In the genomic region with DNA sequence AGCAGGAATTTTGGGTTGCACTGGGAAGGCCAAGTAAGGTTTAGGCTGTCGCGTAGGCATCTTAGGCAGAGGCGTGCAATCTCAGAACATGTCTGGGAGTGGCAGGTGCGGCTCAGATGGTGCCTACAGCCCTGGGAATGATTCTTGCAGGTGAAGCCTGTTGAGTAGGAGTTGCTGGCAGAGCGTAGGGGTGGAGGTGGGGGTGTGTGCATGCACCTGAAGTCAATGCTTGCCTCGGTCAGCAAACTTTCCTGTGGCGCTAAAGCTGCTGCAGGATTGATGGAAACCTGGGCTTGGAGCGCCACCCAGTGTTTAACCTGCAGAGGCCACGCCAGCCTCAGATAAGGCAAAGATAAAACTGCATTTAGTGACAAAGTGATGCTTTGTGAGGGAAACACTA, we compare ENCODE assay signal across 8 mouse cellular contexts.
A peak's percentile ranks its signal among the peaks of the same experiment; 100 is the strongest.
DNase-seq lines count a peak whose midpoint lies in the region; ATAC-seq and TF ChIP-seq lines count a peak whose summit lies in the region.

No protein-coding gene starts in this region.

- no peak for TF ChIP-seq POLR2A in kidney, adult 2 months (IDR thresholded peaks at IDR 0.05; ENCODE audit: low read depth, low read length)

- peak; percentile 44 to 80 for DNase-seq in heart, adult 18-20 months
- no peak for DNase-seq in heart, postnatal 25 days (ENCODE audit: low spot score)
- DNase-seq in cerebellum, postnatal 25 days, result peak; percentile 84 to 90
- DNase-seq in gastrocnemius, postnatal 36 days, result peak; percentile 32 to 33
- peak; percentile 60 for DNase-seq in kidney, adult 2 months
- peak; percentile 82 for DNase-seq in limb, embryonic 10.5 days (ENCODE audit: low spot score)
- peak; percentile 23 to 69 for DNase-seq in spleen, postnatal 10 days (ENCODE audit: low spot score in 2 of 2)

- no peaks in the 10 kb centered on the region for H3K36me3 ChIP-seq in kidney, adult 2 months (ENCODE audit: control insufficient read depth, insufficient read depth, low read length)
- H3K36me3 ChIP-seq in limb, embryonic 10.5 days, result no peaks in the 10 kb centered on the region
- H3K36me3 ChIP-seq in midbrain, embryonic 12.5 days, result no peaks in the 10 kb centered on the region

- peak; percentile 65; the same call in 1 of the 2 replicates for ATAC-seq in midbrain, embryonic 12.5 days (ENCODE audit: low FRiP score, low read depth)

- no peaks in the 10 kb centered on the region for H3K9me3 ChIP-seq in limb, embryonic 10.5 days (replicated peaks)
- H3K9me3 ChIP-seq in midbrain, embryonic 12.5 days, result no peaks in the 10 kb centered on the region

- TF ChIP-seq CTCF in kidney, adult 2 months (conservative IDR thresholded peaks at IDR 0.05; ENCODE audit: insufficient read depth, insufficient read length, low read depth, low read length), result peak; percentile 96

- peak overlapping the region; percentile 52 for H3K4me2 ChIP-seq in midbrain, embryonic 12.5 days (replicated peaks)

- no peak overlapping the region for H3K27ac ChIP-seq in kidney, adult 2 months (ENCODE audit: insufficient read depth, low read depth, low read length)
- H3K27ac ChIP-seq in limb, embryonic 10.5 days, result no peak overlapping the region
- H3K27ac ChIP-seq in midbrain, embryonic 12.5 days (replicated peaks), result no peak overlapping the region

- no peak overlapping the region for H3K9ac ChIP-seq in midbrain, embryonic 12.5 days (replicated peaks)

- H3K4me1 ChIP-seq in kidney, adult 2 months (ENCODE audit: control insufficient read depth, insufficient read depth, low read length), result no peaks in the 10 kb centered on the region
- H3K4me1 ChIP-seq in limb, embryonic 10.5 days, result peaks cover 11% of the 10 kb centered on the region
- H3K4me1 ChIP-seq in midbrain, embryonic 12.5 days, result peaks cover 8% of the 10 kb centered on the region

- no peaks in the 10 kb centered on the region for H3K27me3 ChIP-seq in kidney, adult 2 months (replicated peaks; ENCODE audit: control insufficient read depth, insufficient read depth, low read length)
- peaks cover 22% of the 10 kb centered on the region for H3K27me3 ChIP-seq in limb, embryonic 10.5 days (ENCODE audit: low read depth, poor library complexity, severe bottlenecking)
- H3K27me3 ChIP-seq in midbrain, embryonic 12.5 days, result peaks cover 17% of the 10 kb centered on the region

- H3K4me3 ChIP-seq in kidney, adult 2 months (ENCODE audit: insufficient read depth, low read depth, low read length), result no peak overlapping the region
- peak overlapping the region; percentile 42 for H3K4me3 ChIP-seq in limb, embryonic 10.5 days
- peak overlapping the region; percentile 18 for H3K4me3 ChIP-seq in midbrain, embryonic 12.5 days

- intact Hi-C loops in heart, postnatal 25 days (cut with DNase I), result no loop called here
- intact Hi-C loops in gastrocnemius, postnatal 36 days (cut with DNase I), result no loop called here

- WGBS in kidney, adult 2 months, result 5% methylated on average over 9 of the region's 9 CpGs
- 2% methylated on average over 9 of the region's 9 CpGs for WGBS in limb, embryonic 10.5 days
- 3% methylated on average over 9 of the region's 9 CpGs for WGBS in midbrain, embryonic 12.5 days
